Mouse (Mus musculus): ENCODE data around the gene Tango6.
A peak's percentile ranks its signal among the peaks of the same experiment; 100 is the strongest.

Tango6 gene

GRCm38 (mm10) chr8:106682971-106683668 lies at the start of gene Tango6:
Gene Tango6, plus strand, starts transcription at chr8:106683068.
- peak; percentile 92 for DNase-seq

- no peak for DNase-seq
Measured at GRCm38 (mm10) chr8:106633361-106634158, 49.3 kb upstream of the Tango6 start.

- no peak for DNase-seq
Measured at GRCm38 (mm10) chr8:106635284-106635683, 47.6 kb upstream of the Tango6 start.

- no peak for DNase-seq
Measured at GRCm38 (mm10) chr8:106637446-106637845, 45.4 kb upstream of the Tango6 start.

GRCm38 (mm10) chr8:106638768-106639295 lies 44.0 kb upstream of the Tango6 start:
- DNase-seq = no peak

- no peak for DNase-seq
Measured at GRCm38 (mm10) chr8:106640212-106640611, 42.7 kb upstream of the Tango6 start.

GRCm38 (mm10) chr8:106640921-106641320 lies 41.9 kb upstream of the Tango6 start:
- DNase-seq = no peak

- DNase-seq = no peak
Measured at GRCm38 (mm10) chr8:106642172-106642571, 40.7 kb upstream of the Tango6 start.

GRCm38 (mm10) chr8:106643100-106643499 lies 39.8 kb upstream of the Tango6 start:
- no peak for DNase-seq

- no peak for DNase-seq
Measured at GRCm38 (mm10) chr8:106644957-106645356, 37.9 kb upstream of the Tango6 start.

- no peak for DNase-seq
Measured at GRCm38 (mm10) chr8:106646153-106646552, 36.7 kb upstream of the Tango6 start.

- peak; percentile 29 for DNase-seq
Measured at GRCm38 (mm10) chr8:106646731-106647130, 36.1 kb upstream of the Tango6 start.

- DNase-seq = peak; percentile 86
Measured at GRCm38 (mm10) chr8:106647387-106647786, 35.5 kb upstream of the Tango6 start.

GRCm38 (mm10) chr8:106648421-106648820 lies 34.4 kb upstream of the Tango6 start:
- no peak for DNase-seq

GRCm38 (mm10) chr8:106651994-106652393 lies 30.9 kb upstream of the Tango6 start:
- DNase-seq = no peak

GRCm38 (mm10) chr8:106656046-106656445 lies 26.8 kb upstream of the Tango6 start:
- DNase-seq = no peak

GRCm38 (mm10) chr8:106672786-106673185 lies 10.1 kb upstream of the Tango6 start:
- DNase-seq = no peak

- DNase-seq = no peak
Measured at GRCm38 (mm10) chr8:106674318-106674717, 8.6 kb upstream of the Tango6 start.

- DNase-seq = no peak
Measured at GRCm38 (mm10) chr8:106674894-106675293, 8.0 kb upstream of the Tango6 start.

- no peak for DNase-seq
Measured at GRCm38 (mm10) chr8:106684387-106684786, 1.5 kb downstream of the Tango6 start.

- DNase-seq = peak; percentile 15
Measured at GRCm38 (mm10) chr8:106687479-106687878, 4.6 kb downstream of the Tango6 start.

- no peak for DNase-seq
Measured at GRCm38 (mm10) chr8:106697748-106698248, 14.9 kb downstream of the Tango6 start.

- peak; percentile 80 for DNase-seq
Measured at GRCm38 (mm10) chr8:106699588-106699987, 16.7 kb downstream of the Tango6 start.

- DNase-seq = no peak
Measured at GRCm38 (mm10) chr8:106700131-106700530, 17.3 kb downstream of the Tango6 start.
